Mouse (Mus musculus): ENCODE measurements around the gene Ext2. TPM values are rescaled to one million over a fixed set of nuclear protein-coding genes. Genes with fewer than 3 reads are reported as not detected.

The Ext2 gene
- polyA plus RNA-seq, 1 experiment from 2014 or later: 75.1 TPM

DNA sequence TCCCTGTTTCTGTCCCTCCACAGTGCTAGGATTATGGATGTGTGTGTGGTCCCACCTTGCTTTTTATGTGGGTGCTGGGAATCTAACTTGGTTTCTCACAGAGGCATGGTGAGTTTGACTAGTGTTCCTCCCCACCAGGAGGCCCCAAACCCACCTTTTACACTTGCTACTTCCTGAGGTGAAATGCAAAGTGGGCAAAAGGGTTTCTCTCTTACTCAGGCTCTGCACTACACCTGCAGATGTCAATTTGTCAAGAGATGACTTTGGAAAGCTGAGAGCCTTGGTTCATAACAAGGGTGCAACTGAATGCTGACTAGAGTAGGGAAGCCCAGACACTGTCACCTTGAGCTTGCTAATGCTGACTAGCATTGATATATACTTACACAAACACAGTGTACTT lies 109.1 kb downstream of the Ext2 start:
- Histone ChIP-seq H3K4me1 (replicated peaks) (no peaks in the 10 kb centered on the region), H3K4me3 (no peak overlapping the region), H3K27ac (replicated peaks) (no peak overlapping the region), H3K27me3 (no peaks in the 10 kb centered on the region), H3K9me3 (no peaks in the 10 kb centered on the region), H3K36me3 (no peaks in the 10 kb centered on the region), H3K9ac (no peak overlapping the region), H3K4me2 (no peak overlapping the region)
- no peak for ATAC-seq (ENCODE audit: low FRiP score, low read depth)

- Histone ChIP-seq H3K36me3 (no peaks in the 10 kb centered on the region), H3K27me3 (no peaks in the 10 kb centered on the region), H3K9me3 (no peaks in the 10 kb centered on the region), H3K4me2 (no peak overlapping the region), H3K4me3 (no peak overlapping the region), H3K27ac (replicated peaks) (no peak overlapping the region), H3K9ac (no peak overlapping the region), H3K4me1 (replicated peaks) (no peaks in the 10 kb centered on the region)
- 89% methylated on average over 3 of the region's 3 CpGs for WGBS
- no peak for ATAC-seq (ENCODE audit: low FRiP score, low read depth)
Observed at GRCm38 (mm10) chr2:93711460-93711859, 110.9 kb downstream of the Ext2 start.

GRCm38 (mm10) chr2:93709696-93710095 lies 112.7 kb downstream of the Ext2 start:
- Histone ChIP-seq H3K27me3 (no peaks in the 10 kb centered on the region), H3K9me3 (no peaks in the 10 kb centered on the region), H3K36me3 (no peaks in the 10 kb centered on the region), H3K9ac (no peak overlapping the region), H3K4me2 (no peak overlapping the region), H3K4me1 (replicated peaks) (no peaks in the 10 kb centered on the region), H3K27ac (replicated peaks) (no peak overlapping the region), H3K4me3 (no peak overlapping the region)
- WGBS: 87% methylated on average over 3 of the region's 3 CpGs
- ATAC-seq (ENCODE audit: low FRiP score, low read depth): no peak

DNA sequence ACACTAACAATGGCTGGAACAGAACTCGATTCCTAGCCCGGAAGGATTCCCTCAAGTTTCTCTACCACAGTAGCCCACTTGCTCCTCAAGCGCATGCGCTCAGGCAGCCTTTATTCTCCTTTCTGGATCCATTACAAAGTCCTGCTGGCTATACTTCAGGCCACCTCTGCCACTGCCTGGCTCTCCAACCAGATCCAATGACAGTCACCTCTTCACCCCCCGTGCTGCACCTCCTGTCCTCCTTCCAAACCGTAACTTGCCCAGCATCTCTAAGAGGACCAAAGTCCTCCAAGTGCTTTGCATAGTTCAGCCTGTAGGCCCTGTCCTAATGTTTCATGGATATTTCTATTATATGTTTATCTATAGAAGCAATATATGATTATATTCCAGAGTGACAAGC lies 113.1 kb downstream of the Ext2 start:
- WGBS: 96% methylated on average over 6 of the region's 6 CpGs
- no peaks in the 10 kb centered on the region for H3K9me3 ChIP-seq
- no peak overlapping the region for H3K4me3 ChIP-seq
- no peaks in the 10 kb centered on the region for H3K4me1 ChIP-seq (replicated peaks)
- ATAC-seq (ENCODE audit: low FRiP score, low read depth): no peak
- H3K36me3 ChIP-seq: no peaks in the 10 kb centered on the region
- no peak overlapping the region for H3K4me2 ChIP-seq
- no peak overlapping the region for H3K9ac ChIP-seq
- H3K27me3 ChIP-seq: no peaks in the 10 kb centered on the region
- H3K27ac ChIP-seq (replicated peaks): no peak overlapping the region

DNA sequence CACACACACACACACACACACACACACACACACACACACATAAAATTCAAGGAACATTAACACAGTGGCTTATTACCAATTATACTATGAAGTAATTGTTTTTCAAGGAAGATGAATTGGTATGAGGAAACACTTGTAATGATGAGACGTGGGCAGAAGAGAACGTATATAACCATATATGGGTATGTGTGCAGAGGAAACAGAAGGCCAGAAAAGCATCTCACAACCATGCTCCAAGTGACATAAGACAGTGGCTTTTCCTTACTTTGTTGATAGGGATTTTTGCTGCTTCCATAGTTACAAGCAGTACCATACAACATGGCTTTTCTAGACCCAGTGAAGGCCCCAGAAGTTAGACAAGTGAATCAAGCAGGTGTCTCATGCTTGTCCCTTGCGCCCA lies 115.5 kb downstream of the Ext2 start:
- Histone ChIP-seq H3K36me3 (peaks cover 8% of the 10 kb centered on the region), H3K4me3 (no peak overlapping the region), H3K9ac (no peak overlapping the region), H3K4me2 (no peak overlapping the region), H3K27me3 (no peaks in the 10 kb centered on the region), H3K9me3 (no peaks in the 10 kb centered on the region), H3K27ac (replicated peaks) (no peak overlapping the region), H3K4me1 (replicated peaks) (no peaks in the 10 kb centered on the region)
- 89% methylated on average over 3 of the region's 3 CpGs for WGBS
- no peak for ATAC-seq (ENCODE audit: low FRiP score, low read depth)

DNA sequence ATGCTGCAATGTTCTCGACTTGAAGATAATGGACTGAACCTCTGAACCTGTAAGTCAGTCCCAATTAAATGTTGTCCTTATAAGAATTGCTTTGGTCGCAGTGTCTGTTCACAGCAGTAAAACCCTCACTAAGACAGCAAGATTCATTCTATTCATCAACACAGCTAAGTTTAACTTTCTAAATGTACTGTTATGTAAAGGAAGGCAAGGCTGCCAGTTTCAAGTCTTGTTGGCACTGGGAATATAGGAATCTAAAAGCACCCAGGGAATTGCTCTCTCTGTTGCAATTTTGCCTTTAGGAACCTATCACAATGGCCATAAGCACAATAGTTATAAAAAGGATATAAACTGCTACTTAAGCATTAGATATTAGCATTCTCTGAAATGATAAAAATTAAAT lies 116.0 kb downstream of the Ext2 start:
- H3K4me3 ChIP-seq: no peak overlapping the region
- H3K27ac ChIP-seq (replicated peaks): no peak overlapping the region
- H3K4me2 ChIP-seq: no peak overlapping the region
- H3K9ac ChIP-seq: no peak overlapping the region
- no peaks in the 10 kb centered on the region for H3K27me3 ChIP-seq
- no peaks in the 10 kb centered on the region for H3K4me1 ChIP-seq (replicated peaks)
- peaks cover 8% of the 10 kb centered on the region for H3K36me3 ChIP-seq
- H3K9me3 ChIP-seq: no peaks in the 10 kb centered on the region
- no peak for ATAC-seq (ENCODE audit: low FRiP score, low read depth)
- WGBS: 87% methylated on average over 2 of the region's 2 CpGs

DNA sequence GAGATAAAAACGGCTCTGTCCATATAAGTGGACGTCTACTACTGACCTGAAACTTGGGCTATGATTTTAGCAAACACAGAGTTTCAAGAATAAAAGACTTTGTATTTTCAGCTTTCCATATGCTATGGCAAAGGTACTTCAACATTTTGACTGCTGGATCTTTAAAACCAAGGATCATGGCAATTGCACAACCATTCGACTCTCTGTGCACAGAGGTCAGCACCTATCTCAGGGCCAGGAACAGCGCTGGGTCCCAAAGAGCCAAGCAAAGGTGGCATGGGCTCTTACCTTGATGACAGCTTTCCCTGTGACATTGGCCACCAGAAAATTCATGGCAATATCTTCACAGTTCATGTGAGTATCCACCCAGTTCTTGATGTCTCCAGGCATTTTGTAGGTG lies 118.2 kb downstream of the Ext2 start:
- no peak overlapping the region for H3K4me3 ChIP-seq
- peaks cover 8% of the 10 kb centered on the region for H3K36me3 ChIP-seq
- no peak overlapping the region for H3K4me2 ChIP-seq
- ATAC-seq (ENCODE audit: low FRiP score, low read depth): no peak
- no peak overlapping the region for H3K27ac ChIP-seq (replicated peaks)
- H3K9ac ChIP-seq: no peak overlapping the region
- no peaks in the 10 kb centered on the region for H3K9me3 ChIP-seq
- WGBS: 89% methylated on average over 4 of the region's 4 CpGs
- no peaks in the 10 kb centered on the region for H3K27me3 ChIP-seq
- no peaks in the 10 kb centered on the region for H3K4me1 ChIP-seq (replicated peaks)

GRCm38 (mm10) chr2:93702936-93703926 lies 119.1 kb downstream of the Ext2 start:
- 84% methylated on average over 19 of the region's 19 CpGs for WGBS
- ATAC-seq (ENCODE audit: low FRiP score, low read depth): no peak
- no peak overlapping the region for H3K4me2 ChIP-seq
- no peak overlapping the region for H3K4me3 ChIP-seq
- peaks cover 8% of the 10 kb centered on the region for H3K36me3 ChIP-seq
- H3K9me3 ChIP-seq: no peaks in the 10 kb centered on the region
- H3K4me1 ChIP-seq (replicated peaks): no peaks in the 10 kb centered on the region
- no peaks in the 10 kb centered on the region for H3K27me3 ChIP-seq
- no peak overlapping the region for H3K27ac ChIP-seq (replicated peaks)
- no peak overlapping the region for H3K9ac ChIP-seq

DNA sequence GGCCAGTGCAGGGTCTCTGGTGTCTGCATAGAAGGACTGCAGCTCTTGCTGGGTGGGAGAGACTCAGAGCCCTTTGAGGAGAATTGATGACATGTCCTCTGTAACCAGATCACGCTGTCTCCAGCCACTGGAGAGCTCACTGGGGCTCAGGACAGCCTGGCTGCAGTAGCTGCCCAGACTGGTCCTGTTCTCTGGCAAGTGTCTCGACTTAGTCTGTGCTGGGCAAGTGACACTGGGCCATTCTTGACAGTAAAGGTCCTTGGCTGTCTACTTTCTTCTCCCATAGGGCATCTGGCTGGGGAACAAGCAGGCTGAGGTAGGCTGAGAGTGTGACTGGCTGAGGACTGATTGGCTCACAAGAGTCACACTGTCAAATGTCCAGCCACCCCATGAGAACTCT lies 123.0 kb downstream of the Ext2 start:
- WGBS: 96% methylated on average over 2 of the region's 2 CpGs
- H3K4me3 ChIP-seq: no peak overlapping the region

GRCm38 (mm10) chr2:93696181-93696641 lies 126.2 kb downstream of the Ext2 start:
- Histone ChIP-seq H3K4me3 (no peak overlapping the region), H3K9ac (no peak overlapping the region), H3K4me1 (replicated peaks) (0 out of 2 replicates have a peak, but pooled peaks cover 3% of the 10 kb centered on the region), H3K27me3 (no peaks in the 10 kb centered on the region), H3K27ac (replicated peaks) (no peak overlapping the region), H3K4me2 (no peak overlapping the region), H3K36me3 (peaks cover 3% of the 10 kb centered on the region; the same call in 1 of the 2 replicates), H3K9me3 (no peaks in the 10 kb centered on the region)
- 52% methylated on average over 10 of the region's 10 CpGs for WGBS
- no peak for ATAC-seq (ENCODE audit: low FRiP score, low read depth)

More for the DNA sequence above, 123.0 kb downstream of the Ext2 start:
- Histone ChIP-seq H3K9ac (no peak overlapping the region), H3K36me3 (peaks cover 10% of the 10 kb centered on the region), H3K27me3 (no peaks in the 10 kb centered on the region), H3K4me1 (replicated peaks) (0 out of 2 replicates have a peak, but pooled peaks cover 3% of the 10 kb centered on the region), H3K9me3 (no peaks in the 10 kb centered on the region), H3K4me2 (no peak overlapping the region), H3K27ac (replicated peaks) (no peak overlapping the region)
- no peak for ATAC-seq (ENCODE audit: low FRiP score, low read depth)

- Histone ChIP-seq H3K9ac (no peak overlapping the region), H3K4me1 (replicated peaks) (0 out of 2 replicates have a peak, but pooled peaks cover 18% of the 10 kb centered on the region), H3K9me3 (no peaks in the 10 kb centered on the region), H3K4me2 (no peak overlapping the region), H3K4me3 (no peak overlapping the region), H3K36me3 (peaks cover 3% of the 10 kb centered on the region; the same call in 1 of the 2 replicates), H3K27ac (replicated peaks) (no peak overlapping the region), H3K27me3 (no peaks in the 10 kb centered on the region)
- no peak for ATAC-seq (ENCODE audit: low FRiP score, low read depth)
- WGBS: 44% methylated on average over 4 of the region's 4 CpGs
Observed at GRCm38 (mm10) chr2:93693101-93693500, 129.3 kb downstream of the Ext2 start.

GRCm38 (mm10) chr2:93690064-93690930 lies 132.1 kb downstream of the Ext2 start:
- Histone ChIP-seq H3K36me3 (peaks cover 3% of the 10 kb centered on the region; the same call in 1 of the 2 replicates), H3K9ac (no peak overlapping the region), H3K27ac (replicated peaks) (no peak overlapping the region), H3K4me3 (no peak overlapping the region), H3K4me2 (no peak overlapping the region), H3K4me1 (replicated peaks) (0 out of 2 replicates have a peak, but pooled peaks cover 15% of the 10 kb centered on the region), H3K9me3 (no peaks in the 10 kb centered on the region), H3K27me3 (no peaks in the 10 kb centered on the region)
- 79% methylated on average over 9 of the region's 9 CpGs for WGBS
- ATAC-seq (ENCODE audit: low FRiP score, low read depth): no peak

Measured in hindbrain, embryonic 15.5 days (tissue).